Mouse (Mus musculus): ENCODE data around the gene Cemip2.

Cemip2 gene

GRCm38 (mm10) chr19:21778147-21778917 lies at the start of gene Cemip2:
Gene Cemip2 (plus strand): TSS chr19:21778342.
- DNase-seq (ENCODE audit: low spot score in 2 of 2), result peak; percentile 84 to 94

GRCm38 (mm10) chr19:21728342-21728741 lies 49.8 kb upstream of the Cemip2 start:
- DNase-seq (ENCODE audit: low spot score in 2 of 2), result no peak

- DNase-seq (ENCODE audit: low spot score in 2 of 2), result no peak
These were observed 46.3 kb upstream of the Cemip2 start for GRCm38 (mm10) chr19:21731887-21732286.

- DNase-seq (ENCODE audit: low spot score in 2 of 2), result no peak
These were observed 45.0 kb upstream of the Cemip2 start for GRCm38 (mm10) chr19:21733176-21733575.

- DNase-seq (ENCODE audit: low spot score in 2 of 2), result no peak
These were observed 44.0 kb upstream of the Cemip2 start for GRCm38 (mm10) chr19:21734112-21734511.

- peak in 1 of 2 experiments; percentile 12 for DNase-seq (ENCODE audit: low spot score in 2 of 2)
These were observed 40.7 kb upstream of the Cemip2 start for GRCm38 (mm10) chr19:21737446-21737845.

- DNase-seq (ENCODE audit: low spot score in 2 of 2), result no peak
These were observed 40.1 kb upstream of the Cemip2 start for GRCm38 (mm10) chr19:21737881-21738590.

- no peak for DNase-seq (ENCODE audit: low spot score in 2 of 2)
These were observed 39.4 kb upstream of the Cemip2 start for GRCm38 (mm10) chr19:21738591-21739280.

GRCm38 (mm10) chr19:21742138-21742537 lies 36.0 kb upstream of the Cemip2 start:
- no peak for DNase-seq (ENCODE audit: low spot score in 2 of 2)

- DNase-seq (ENCODE audit: low spot score in 2 of 2), result no peak
These were observed 32.6 kb upstream of the Cemip2 start for GRCm38 (mm10) chr19:21745586-21745985.

- peak; percentile 11 to 62 for DNase-seq (ENCODE audit: low spot score in 2 of 2)
These were observed 30.8 kb upstream of the Cemip2 start for GRCm38 (mm10) chr19:21747356-21747755.

GRCm38 (mm10) chr19:21750154-21750553 lies 28.0 kb upstream of the Cemip2 start:
- no peak for DNase-seq (ENCODE audit: low spot score in 2 of 2)

- no peak for DNase-seq (ENCODE audit: low spot score in 2 of 2)
These were observed 16.5 kb upstream of the Cemip2 start for GRCm38 (mm10) chr19:21761676-21762075.

GRCm38 (mm10) chr19:21764013-21764412 lies 14.1 kb upstream of the Cemip2 start:
- no peak for DNase-seq (ENCODE audit: low spot score in 2 of 2)

- DNase-seq (ENCODE audit: low spot score in 2 of 2), result no peak
These were observed 13.4 kb upstream of the Cemip2 start for GRCm38 (mm10) chr19:21764738-21765137.

GRCm38 (mm10) chr19:21767500-21768045 lies 10.6 kb upstream of the Cemip2 start:
- no peak for DNase-seq (ENCODE audit: low spot score in 2 of 2)

GRCm38 (mm10) chr19:21769796-21770195 lies 8.3 kb upstream of the Cemip2 start:
- DNase-seq (ENCODE audit: low spot score in 2 of 2), result no peak

GRCm38 (mm10) chr19:21771586-21771985 lies 6.6 kb upstream of the Cemip2 start:
- no peak for DNase-seq (ENCODE audit: low spot score in 2 of 2)

- no peak for DNase-seq (ENCODE audit: low spot score in 2 of 2)
These were observed 4.5 kb upstream of the Cemip2 start for GRCm38 (mm10) chr19:21773621-21774020.

- no peak for DNase-seq (ENCODE audit: low spot score in 2 of 2)
These were observed 2.5 kb upstream of the Cemip2 start for GRCm38 (mm10) chr19:21775629-21776028.

- no peak for DNase-seq (ENCODE audit: low spot score in 2 of 2)
These were observed 1.5 kb upstream of the Cemip2 start for GRCm38 (mm10) chr19:21776671-21777070.

GRCm38 (mm10) chr19:21777171-21777731 lies 891 bp upstream of the Cemip2 start:
- DNase-seq (ENCODE audit: low spot score in 2 of 2), result peak; percentile 18 to 44
